In the genomic region with DNA sequence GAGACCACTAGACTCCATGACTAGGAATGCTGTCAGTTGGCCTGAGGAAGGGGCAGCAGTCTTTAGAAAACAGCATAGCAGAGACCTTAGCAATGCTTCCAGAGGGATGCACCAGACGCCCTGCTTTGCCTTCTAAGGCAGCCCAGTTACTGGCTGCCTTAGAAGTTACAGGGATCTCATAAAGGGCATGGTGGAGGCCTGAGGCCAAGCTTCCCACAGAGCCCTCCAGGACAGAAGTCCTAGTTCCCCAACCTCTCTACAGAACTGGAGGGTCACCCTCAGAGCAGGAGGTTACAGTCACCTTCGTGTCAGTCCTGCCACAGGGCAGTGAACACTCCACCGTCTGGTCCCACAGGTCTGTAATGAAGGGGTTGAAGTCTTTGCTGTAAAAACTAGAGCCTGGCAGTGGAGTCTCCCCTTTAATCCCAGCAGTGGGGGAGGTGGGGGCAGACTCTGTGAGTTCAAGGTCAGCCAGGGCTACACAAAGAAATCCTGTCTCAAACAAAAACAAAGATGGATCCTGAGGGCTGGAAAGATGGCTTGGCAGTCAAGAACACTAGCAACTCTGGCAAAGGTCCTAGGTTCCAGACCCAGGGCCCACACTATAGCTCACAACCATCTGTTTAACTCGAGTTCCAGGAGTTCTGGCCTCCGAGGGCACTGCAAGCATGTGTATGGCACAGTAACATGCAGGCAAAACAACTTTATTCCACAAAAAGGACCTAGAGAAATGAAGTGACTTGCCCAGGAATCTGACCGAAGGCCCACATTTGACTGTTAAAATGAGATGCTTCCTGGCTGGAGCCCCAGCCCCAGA, we compare ENCODE assay signal across 11 mouse cellular contexts. TPM values are rescaled to one million over a fixed set of nuclear protein-coding genes. Genes with fewer than 3 reads are reported as not detected.
DNase-seq lines count a peak whose midpoint lies in the region; ATAC-seq and TF ChIP-seq lines count a peak whose summit lies in the region.
"Had no signal": no experiment of that assay in that cellular context is flagged by ENCODE, and none has a peak within 500 bp of the region (broad histone marks: within the 10 kb centered on the region; RNA-seq: fewer than 3 reads in every experiment).

No protein-coding gene starts in this region.

- 0 out of 2 replicates have a peak, but pooled peaks have one; percentile 26 for ATAC-seq in intestine, embryonic 15.5 days
- no peak for ATAC-seq in intestine, postnatal 0 days
- peak; percentile 24 for ATAC-seq in liver, embryonic 13.5 days (ENCODE audit: low read depth)
- ATAC-seq in megakaryocyte-erythroid progenitor cell, adult 5-6 weeks (replicated peaks; ENCODE audit: low FRiP score, low TSS enrichment, poor library complexity, severe bottlenecking), result no peak
- no peak for ATAC-seq in midbrain, embryonic 16.5 days
- ATAC-seq: intestine, embryonic 16.5 days had no signal

- H3K36me3 ChIP-seq in intestine, embryonic 15.5 days, result peaks cover 27% of the 10 kb centered on the region
- H3K36me3 ChIP-seq in intestine, postnatal 0 days (ENCODE audit: control insufficient read depth, insufficient read depth), result peaks cover 38% of the 10 kb centered on the region
- peaks cover 47% of the 10 kb centered on the region for H3K36me3 ChIP-seq in liver, embryonic 13.5 days
- H3K36me3 ChIP-seq in midbrain, embryonic 16.5 days (ENCODE audit: control insufficient read depth, insufficient read depth, low read length), result no peaks in the 10 kb centered on the region

- no peak for TF ChIP-seq CTCF in intestine, postnatal 0 days (IDR thresholded peaks at IDR 0.05; ENCODE audit: low read depth)

- H3K4me1 ChIP-seq in intestine, embryonic 15.5 days (replicated peaks), result peaks cover 4% of the 10 kb centered on the region
- H3K4me1 ChIP-seq in intestine, postnatal 0 days (replicated peaks; ENCODE audit: control insufficient read depth, insufficient read depth, low read length), result no peaks in the 10 kb centered on the region; the same call in 1 of the 2 replicates
- H3K4me1 ChIP-seq in liver, embryonic 13.5 days (replicated peaks), result peaks cover 86% of the 10 kb centered on the region
- H3K4me1 ChIP-seq in midbrain, embryonic 16.5 days (ENCODE audit: control insufficient read depth, insufficient read depth, low read length), result peaks cover 2% of the 10 kb centered on the region; the same call in 1 of the 2 replicates

- H3K9me3 ChIP-seq in intestine, embryonic 15.5 days, result no peaks in the 10 kb centered on the region
- no peaks in the 10 kb centered on the region for H3K9me3 ChIP-seq in intestine, postnatal 0 days (ENCODE audit: control insufficient read depth)
- H3K9me3 ChIP-seq in liver, embryonic 13.5 days (replicated peaks), result no peaks in the 10 kb centered on the region
- H3K9me3 ChIP-seq in midbrain, embryonic 16.5 days (replicated peaks; ENCODE audit: control insufficient read depth, low read length, poor library complexity, severe bottlenecking), result no peaks in the 10 kb centered on the region
- H3K9me3 ChIP-seq: G1E had no signal

- H3K4me2 ChIP-seq in intestine, embryonic 15.5 days (replicated peaks), result no peak overlapping the region
- H3K4me2 ChIP-seq in intestine, postnatal 0 days (replicated peaks; ENCODE audit: low read depth), result no peak overlapping the region
- H3K4me2 ChIP-seq in liver, embryonic 13.5 days, result no peak overlapping the region
- no peak overlapping the region for H3K4me2 ChIP-seq in midbrain, embryonic 16.5 days (ENCODE audit: low read length)

- H3K27me3 ChIP-seq in intestine, embryonic 15.5 days (replicated peaks), result no peaks in the 10 kb centered on the region
- no peaks in the 10 kb centered on the region for H3K27me3 ChIP-seq in intestine, postnatal 0 days (replicated peaks; ENCODE audit: control insufficient read depth, insufficient read depth, low read length)
- H3K27me3 ChIP-seq in liver, embryonic 13.5 days, result no peaks in the 10 kb centered on the region
- no peaks in the 10 kb centered on the region for H3K27me3 ChIP-seq in midbrain, embryonic 16.5 days (ENCODE audit: control insufficient read depth, insufficient read depth, low read depth, low read length)

- H3K27ac ChIP-seq in intestine, embryonic 15.5 days, result no peak overlapping the region
- no peak overlapping the region for H3K27ac ChIP-seq in intestine, postnatal 0 days (ENCODE audit: low read depth, low read length)
- H3K27ac ChIP-seq in liver, embryonic 13.5 days, result peak overlapping the region; percentile 87
- no peak overlapping the region for H3K27ac ChIP-seq in midbrain, embryonic 16.5 days (ENCODE audit: low read length)

- no peak overlapping the region for H3K9ac ChIP-seq in intestine, embryonic 15.5 days
- no peak overlapping the region for H3K9ac ChIP-seq in intestine, postnatal 0 days (ENCODE audit: low read depth, low read length)
- peak overlapping the region; percentile 43 for H3K9ac ChIP-seq in liver, embryonic 13.5 days
- H3K9ac ChIP-seq in midbrain, embryonic 16.5 days (ENCODE audit: low read depth, low read length), result no peak overlapping the region

- WGBS in intestine, embryonic 15.5 days, result 70% methylated on average over 6 of the region's 6 CpGs
- WGBS in intestine, postnatal 0 days, result 64% methylated on average over 6 of the region's 6 CpGs
- 61% methylated on average over 6 of the region's 6 CpGs for WGBS in liver, embryonic 13.5 days (ENCODE audit: insufficient replicate concordance)
- WGBS in midbrain, embryonic 16.5 days, result 68% methylated on average over 6 of the region's 6 CpGs

- DNase-seq in B cell, adult 2 months, result peak; percentile 38 to 42
- peak; percentile 79 for DNase-seq in R1 (ENCODE audit: low read depth, low spot score)
- DNase-seq in liver, embryonic 13.5 days, result no peak
- no peak for DNase-seq in testis, postnatal 14 days (ENCODE audit: low spot score)

- no peak overlapping the region for H3K4me3 ChIP-seq in intestine, embryonic 15.5 days (replicated peaks)
- no peak overlapping the region for H3K4me3 ChIP-seq in intestine, postnatal 0 days (ENCODE audit: low read depth, low read length)
- H3K4me3 ChIP-seq in liver, embryonic 13.5 days (replicated peaks), result no peak overlapping the region
- H3K4me3 ChIP-seq in midbrain, embryonic 16.5 days (ENCODE audit: low read depth, low read length), result no peak overlapping the region

RNA-seq across cellular contexts. Expression of a gene that starts 8.1 kb away (rescaled TPM):
- polyA plus RNA-seq in intestine, embryonic 15.5 days (2015; fragmentation: Nextera tagmentation; extraction: Ambion mirVana), result 272 and 287 TPM in 2 replicates
- polyA plus RNA-seq in intestine, postnatal 0 days (2015; fragmentation: Nextera tagmentation; extraction: Ambion mirVana), result 266 and 281 TPM in 2 replicates
- polyA plus RNA-seq in liver, embryonic 13.5 days (2015; fragmentation: Nextera tagmentation; extraction: Ambion mirVana), result 673 and 808 TPM in 2 replicates
- total RNA-seq in megakaryocyte-erythroid progenitor cell, adult 5-6 weeks (2014; fragmentation: Nextera tagmentation), result 705 and 713 TPM in 2 replicates
- total RNA-seq in megakaryocyte-erythroid progenitor cell, adult 5-6 weeks (2017), result 103 and 164 TPM in 2 replicates
- 59.5 and 69.5 TPM in 2 replicates for polyA plus RNA-seq in midbrain, embryonic 16.5 days (2015; fragmentation: Nextera tagmentation; extraction: Ambion mirVana)

RNA-seq across cellular contexts. Expression of a gene that starts 13.5 kb away (rescaled TPM):
- 0.28 and 0.41 TPM in 2 replicates for polyA plus RNA-seq in intestine, embryonic 15.5 days (2015; fragmentation: Nextera tagmentation; extraction: Ambion mirVana)
- 0.09 and 0.17 TPM in 2 replicates for polyA plus RNA-seq in intestine, postnatal 0 days (2015; fragmentation: Nextera tagmentation; extraction: Ambion mirVana)
- polyA plus RNA-seq in liver, embryonic 13.5 days (2015; fragmentation: Nextera tagmentation; extraction: Ambion mirVana), result 2.5 TPM in 2 replicates
- not detected in 2 replicates for total RNA-seq in megakaryocyte-erythroid progenitor cell, adult 5-6 weeks (2014; fragmentation: Nextera tagmentation)
- 0.05 and 1.8 TPM in 2 replicates for total RNA-seq in megakaryocyte-erythroid progenitor cell, adult 5-6 weeks (2017)
- 3.9 and 4.4 TPM in 2 replicates for polyA plus RNA-seq in midbrain, embryonic 16.5 days (2015; fragmentation: Nextera tagmentation; extraction: Ambion mirVana)
- polyA plus RNA-seq: G1E had no signal

RNA-seq across cellular contexts. Expression of a gene that starts 28.4 kb away (rescaled TPM):
- polyA plus RNA-seq in intestine, embryonic 15.5 days (2015; fragmentation: Nextera tagmentation; extraction: Ambion mirVana), result not detected in 2 replicates
- not detected in 2 replicates for polyA plus RNA-seq in intestine, postnatal 0 days (2015; fragmentation: Nextera tagmentation; extraction: Ambion mirVana)
- polyA plus RNA-seq in liver, embryonic 13.5 days (2015; fragmentation: Nextera tagmentation; extraction: Ambion mirVana), result not detected in 2 replicates
- not detected in 2 replicates for total RNA-seq in megakaryocyte-erythroid progenitor cell, adult 5-6 weeks (2014; fragmentation: Nextera tagmentation)
- not detected in 2 replicates for total RNA-seq in megakaryocyte-erythroid progenitor cell, adult 5-6 weeks (2017)
- not detected in 2 replicates for polyA plus RNA-seq in midbrain, embryonic 16.5 days (2015; fragmentation: Nextera tagmentation; extraction: Ambion mirVana)
- total RNA-seq: common myeloid progenitor, adult 5-6 weeks had no signal
- polyA plus RNA-seq: G1E; intestine, embryonic 16.5 days had no signal

RNA-seq across cellular contexts. Expression of a gene that starts 35.6 kb away (rescaled TPM):
- polyA plus RNA-seq in intestine, embryonic 15.5 days (2015; fragmentation: Nextera tagmentation; extraction: Ambion mirVana), result 40.8 and 49.3 TPM in 2 replicates
- polyA plus RNA-seq in intestine, postnatal 0 days (2015; fragmentation: Nextera tagmentation; extraction: Ambion mirVana), result 52.4 and 54.1 TPM in 2 replicates
- 14.0 and 14.3 TPM in 2 replicates for polyA plus RNA-seq in liver, embryonic 13.5 days (2015; fragmentation: Nextera tagmentation; extraction: Ambion mirVana)
- total RNA-seq in megakaryocyte-erythroid progenitor cell, adult 5-6 weeks (2014; fragmentation: Nextera tagmentation), result 14.2 and 20.1 TPM in 2 replicates
- total RNA-seq in megakaryocyte-erythroid progenitor cell, adult 5-6 weeks (2017), result 8.2 and 9.0 TPM in 2 replicates
- 15.7 and 17.2 TPM in 2 replicates for polyA plus RNA-seq in midbrain, embryonic 16.5 days (2015; fragmentation: Nextera tagmentation; extraction: Ambion mirVana)

Comparison
In these comparisons a context has a peak if more than half of its experiments do, and no peak if none do; other contexts are left out.
1. ATAC-seq: peak in intestine, embryonic 15.5 days (single experiment) and liver, embryonic 13.5 days (single experiment); none in intestine, postnatal 0 days (single experiment), megakaryocyte-erythroid progenitor cell, adult 5-6 weeks (single experiment) and midbrain, embryonic 16.5 days (single experiment).
2. DNase-seq: peak in B cell, adult 2 months (2 of 2) and R1 (single experiment); none in liver, embryonic 13.5 days (single experiment) and testis, postnatal 14 days (single experiment).